Mouse (Mus musculus) thymus, postnatal 4 days (tissue): ENCODE results near the gene Ufm1.

Experiments
- DNase-seq: peaks from one replicate; pipeline ENCODE4 v3.0.0; 2021

Gene Ufm1

DNA sequence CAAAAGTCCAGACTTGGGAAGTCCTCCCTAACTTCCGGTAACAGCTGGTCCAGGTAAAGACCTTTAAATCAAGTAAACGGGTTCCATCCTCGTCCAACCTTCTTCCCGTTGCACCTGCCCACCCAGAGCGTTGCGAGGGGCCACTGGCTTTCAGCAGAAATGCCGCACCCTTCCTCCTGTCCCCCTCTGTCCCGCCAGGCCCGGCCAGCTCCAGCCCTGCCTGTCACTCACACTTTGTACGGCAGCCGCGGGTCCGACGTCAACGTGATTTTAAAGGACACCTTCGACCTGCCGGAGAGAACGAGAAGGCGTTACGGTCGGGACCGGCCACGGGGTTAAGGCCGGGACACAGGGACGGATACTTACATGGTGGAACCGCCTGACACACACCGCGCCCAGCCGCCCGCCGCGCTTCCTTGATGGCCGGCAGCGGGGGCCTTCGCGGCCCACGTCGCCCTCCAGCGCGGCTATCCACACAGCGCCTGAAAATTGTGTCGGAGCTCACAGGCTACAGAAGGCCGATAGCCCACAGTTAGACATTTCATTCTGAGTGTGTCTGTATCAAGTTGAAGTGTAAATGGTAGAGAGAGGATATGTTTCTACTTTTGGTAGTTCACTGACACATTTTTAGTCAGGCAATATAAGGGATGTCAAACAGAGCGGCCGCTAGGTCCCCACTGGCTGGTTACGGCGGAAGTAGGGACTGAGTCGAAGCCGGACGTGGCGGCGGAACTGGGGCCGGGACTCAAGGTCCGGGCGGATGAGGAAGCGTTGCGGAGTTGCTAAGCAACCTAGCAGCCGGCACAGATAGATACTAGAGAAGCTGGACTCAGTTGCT is at the start of gene Ufm1:
Gene Ufm1, minus strand, starts transcription at position 448 of the 838 bp plus-strand sequence.
- peak; percentile 88 for DNase-seq

- no peak for DNase-seq
These were observed 27.2 kb upstream of the Ufm1 start for GRCm38 (mm10) chr3:53890619-53891540.

DNA sequence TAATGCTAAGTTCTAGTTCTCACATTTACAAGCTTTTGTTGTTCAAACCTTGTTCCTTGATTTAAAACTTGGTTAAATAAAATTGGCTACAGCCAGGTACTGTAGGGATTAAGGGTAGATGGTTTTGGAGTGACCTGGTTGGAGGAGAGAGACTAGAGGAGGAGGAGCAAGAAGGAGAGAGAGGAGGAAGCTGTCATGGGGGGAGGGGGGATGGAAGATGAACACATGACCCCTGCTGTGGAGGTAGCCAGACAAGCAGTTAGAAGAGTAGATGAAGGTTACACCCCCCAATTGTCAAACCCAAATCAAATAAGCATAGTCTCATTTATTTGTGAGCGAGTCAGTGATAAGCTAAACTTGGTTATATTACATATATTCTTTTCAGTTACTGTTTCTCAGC is 8.0 kb upstream of the Ufm1 start:
- no peak for DNase-seq

GRCm38 (mm10) chr3:53870482-53870881 is 6.9 kb upstream of the Ufm1 start:
- DNase-seq: no peak

- DNase-seq: no peak
These were observed 5.6 kb upstream of the Ufm1 start for GRCm38 (mm10) chr3:53869263-53869662.

DNA sequence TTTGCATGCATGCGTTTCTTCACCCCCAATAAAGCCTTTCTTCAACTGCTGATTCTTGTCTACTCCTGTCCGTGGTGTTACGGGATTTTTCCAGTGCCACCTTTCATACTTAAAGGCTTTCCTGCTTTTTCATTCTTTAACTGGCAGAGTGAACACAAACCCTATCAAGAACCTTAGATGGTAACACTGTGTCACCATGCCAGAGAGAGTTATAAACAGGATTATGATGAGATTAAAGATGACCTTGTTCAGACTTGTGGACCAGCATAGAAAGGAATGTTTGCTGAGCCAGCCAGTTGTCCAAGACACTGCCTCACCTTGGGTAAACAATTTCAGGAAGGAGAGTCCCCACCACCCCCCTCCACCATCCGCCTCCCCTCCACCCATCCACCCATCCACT is 4.6 kb upstream of the Ufm1 start:
- no peak for DNase-seq

GRCm38 (mm10) chr3:53854831-53855230 is 8.8 kb downstream of the Ufm1 start:
- no peak for DNase-seq

GRCm38 (mm10) chr3:53854261-53854660 is 9.4 kb downstream of the Ufm1 start:
- no peak for DNase-seq

GRCm38 (mm10) chr3:53848262-53848661 is 15.4 kb downstream of the Ufm1 start:
- no peak for DNase-seq

- DNase-seq: no peak
These were observed 15.9 kb downstream of the Ufm1 start for GRCm38 (mm10) chr3:53847726-53848125.

DNA sequence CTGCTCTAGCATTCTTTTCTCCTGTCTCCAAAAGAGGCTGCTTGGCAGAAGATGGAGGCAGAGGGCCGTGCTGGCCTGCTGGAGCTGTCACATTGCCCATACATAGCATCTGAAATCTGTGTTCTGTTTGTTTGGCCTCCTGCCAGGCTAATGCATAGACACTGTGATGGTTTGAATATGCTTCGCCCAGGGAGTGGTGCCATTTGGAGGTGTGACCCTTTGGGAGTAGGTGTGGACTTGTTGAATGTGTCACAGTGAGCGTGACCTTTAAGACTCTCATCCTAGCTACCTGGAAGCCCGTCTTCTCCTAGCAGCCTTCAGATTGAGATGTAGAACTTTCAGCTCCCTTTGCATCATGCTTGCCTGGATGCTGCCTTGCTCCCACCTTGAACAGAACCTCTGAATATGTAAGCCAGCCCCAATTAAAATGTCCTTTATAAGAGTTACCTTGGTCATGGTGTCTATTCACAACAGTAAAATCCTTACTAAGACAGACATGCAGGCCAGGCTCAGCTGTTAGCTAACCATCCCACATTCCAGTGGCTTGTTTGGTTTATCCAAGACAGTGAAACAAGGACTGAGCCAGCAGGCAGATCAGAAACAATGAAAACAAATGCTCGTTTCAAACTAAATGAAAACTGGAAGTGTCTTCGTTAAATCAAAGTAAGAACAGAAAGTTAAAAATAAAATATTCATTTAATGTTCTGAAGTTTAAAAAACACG is 17.3 kb downstream of the Ufm1 start:
- no peak for DNase-seq

GRCm38 (mm10) chr3:53844786-53845185 is 18.8 kb downstream of the Ufm1 start, which contains the start of gene Gm10985:
Gm10985 (plus strand) TSS chr3:53845086.
- no peak for DNase-seq

- DNase-seq: no peak
These were observed 29.4 kb downstream of the Ufm1 start for GRCm38 (mm10) chr3:53834238-53834637.

DNA sequence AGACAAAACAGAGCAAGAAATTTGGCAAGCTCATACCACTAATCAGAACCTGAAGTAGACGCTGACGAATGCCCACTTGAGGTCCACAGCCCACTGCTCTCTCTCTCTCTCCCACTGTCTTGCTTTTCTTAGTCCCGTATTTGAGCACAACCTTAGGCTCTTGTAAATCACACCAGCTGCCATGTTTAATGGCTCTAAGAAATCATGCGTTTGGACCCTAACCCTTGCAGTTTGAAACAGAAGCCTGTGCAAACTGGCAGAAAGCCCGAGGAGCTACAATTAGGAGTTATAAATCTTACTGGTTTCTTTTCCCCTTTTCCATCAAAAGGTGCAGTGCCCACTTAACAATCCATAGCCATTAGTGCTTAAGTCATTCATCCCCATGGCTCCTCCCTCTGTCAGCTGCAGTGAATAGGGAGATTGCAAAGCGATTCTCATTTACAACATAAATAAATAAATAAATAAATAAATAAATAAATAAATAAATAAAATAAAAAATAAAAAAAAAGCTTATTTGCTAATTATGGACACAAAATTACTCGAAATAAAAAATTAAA is 50.1 kb downstream of the Ufm1 start:
- DNase-seq: no peak
